Mouse (Mus musculus) kidney, embryonic 14.5 days (tissue): ENCODE data around the gene Elovl6. TPM values are rescaled to one million over a fixed set of nuclear protein-coding genes. Genes with fewer than 3 reads are reported as not detected.

Experiments
- ATAC-seq: fragments of 200-750 bp; cut with Nextera tagmentation; 2 replicates; pipeline ENCODE4 v1.8.0; 2017; ENCODE audit warnings: moderate number of reproducible peaks, mild to moderate bottlenecking, moderate TSS enrichment, moderate library complexity; ENCODE audit not compliant: low FRiP score, low TSS enrichment
- H3K27ac ChIP-seq: fragments of 300-500 bp; sonication (generic); 2 replicates; pipeline ENCODE4 v1.5.1; 2014; ENCODE audit warnings: low read depth, mild to moderate bottlenecking, low read length, moderate library complexity, mixed read lengths
- H3K27me3 ChIP-seq: fragments of 300-500 bp; sonication (generic); 2 replicates; pipeline ENCODE4 v1.6.1; 2014; ENCODE audit warnings: mild to moderate bottlenecking, low read length; ENCODE audit not compliant: control insufficient read depth, insufficient read depth
- H3K36me3 ChIP-seq: fragments of 300-500 bp; sonication (generic); 2 replicates; pipeline ENCODE4 v1.6.1; 2014; ENCODE audit warnings: low read length, mixed read lengths; ENCODE audit not compliant: control insufficient read depth, insufficient read depth
- H3K4me1 ChIP-seq: fragments of 300-500 bp; sonication (generic); 2 replicates; pipeline ENCODE4 v1.6.1; 2014; ENCODE audit warnings: low read length, mixed read lengths; ENCODE audit not compliant: control insufficient read depth, insufficient read depth
- H3K4me2 ChIP-seq: fragments of 300-500 bp; sonication (generic); replicated peaks from 2 replicates; pipeline ENCODE4 v1.6.1; 2014; ENCODE audit warnings: low read depth, mild to moderate bottlenecking, low read length
- H3K4me3 ChIP-seq: fragments of 300-500 bp; sonication (generic); 2 replicates; pipeline ENCODE4 v1.5.1; 2014; ENCODE audit warnings: mild to moderate bottlenecking, low read length
- H3K9ac ChIP-seq: fragments of 300-500 bp; sonication (generic); 2 replicates; pipeline ENCODE4 v1.6.1; 2014; ENCODE audit warnings: low read depth, mild to moderate bottlenecking, low read length, moderate library complexity
- H3K9me3 ChIP-seq: fragments of 300-500 bp; sonication (generic); 2 replicates; pipeline ENCODE4 v1.6.1; 2016; ENCODE audit warnings: low read length; ENCODE audit not compliant: control insufficient read depth
- WGBS: fragments of 180-500 bp; shearing (Covaris S2); extraction: QIAGEN DNeasy Blood & Tissue Kit; methylation state at CpG from one replicate; pipeline ENCODE4 v1.1.7; 2014; 5-methylcytosine and 5-hydroxymethylcytosine counted together
- polyA plus RNA-seq: library from polyadenylated mRNA; unstranded; fragments of >200 nt; fragmentation: Nextera tagmentation; extraction: Ambion mirVana; gene quantifications from 2 replicates; pipeline ENCODE4 v1.2.1, GENCODE M21; 2014

Elovl6 gene
- polyA plus RNA-seq, 1 experiment from 2014 or later = 50.4 TPM

DNA sequence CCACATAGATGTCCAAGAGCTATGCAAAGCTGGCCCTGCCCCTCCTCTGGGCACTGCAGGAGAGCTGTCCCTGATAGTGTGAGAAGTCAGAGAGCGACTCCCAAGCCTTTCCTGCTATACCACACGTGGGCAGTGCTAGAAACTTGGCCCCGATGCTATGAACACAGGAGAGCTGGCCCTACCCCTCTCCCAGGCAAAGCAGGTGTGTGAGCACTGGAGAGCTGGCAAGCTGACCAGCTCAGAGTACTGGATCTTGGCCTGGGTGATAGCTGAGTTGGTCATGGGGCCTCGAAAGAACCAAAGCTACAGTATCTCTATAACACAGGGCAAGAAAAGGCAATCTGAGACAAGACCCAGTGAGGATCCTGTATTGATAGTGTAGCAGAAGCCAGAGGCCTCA is 124.4 kb downstream of the Elovl6 start:
- Histone ChIP-seq H3K4me1 (no peaks in the 10 kb centered on the region), H3K9ac (no peak overlapping the region), H3K27me3 (no peaks in the 10 kb centered on the region), H3K9me3 (0 out of 2 replicates have a peak, but pooled peaks cover 2% of the 10 kb centered on the region), H3K27ac (no peak overlapping the region), H3K4me3 (no peak overlapping the region), H3K36me3 (no peaks in the 10 kb centered on the region), H3K4me2 (no peak overlapping the region)
- WGBS = 71% methylated on average over 4 of the region's 4 CpGs
- ATAC-seq = no peak

DNA sequence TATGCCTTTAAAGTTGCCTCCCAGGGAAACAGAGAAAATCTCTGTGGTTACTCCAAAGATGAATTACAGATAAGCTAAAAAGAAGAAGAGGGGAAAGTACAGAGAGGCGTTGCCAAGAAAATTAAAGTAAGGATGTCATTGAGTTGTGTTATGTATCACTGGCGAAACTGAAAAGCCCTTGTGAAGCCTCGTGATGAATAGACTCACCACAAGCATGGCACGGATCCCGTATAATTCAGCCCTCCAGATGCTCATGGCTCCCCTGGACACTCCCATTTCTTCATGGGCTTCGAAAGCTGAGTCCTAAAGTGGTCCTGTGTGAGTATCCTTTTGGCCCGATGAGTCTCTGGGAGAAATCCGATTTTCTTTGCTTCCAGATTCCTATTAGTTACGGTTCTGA is 125.1 kb downstream of the Elovl6 start:
- no peak overlapping the region for H3K4me2 ChIP-seq
- H3K4me1 ChIP-seq = no peaks in the 10 kb centered on the region
- no peaks in the 10 kb centered on the region for H3K36me3 ChIP-seq
- H3K9ac ChIP-seq = no peak overlapping the region
- WGBS = 92% methylated on average over 9 of the region's 9 CpGs
- ATAC-seq = no peak
- H3K4me3 ChIP-seq = no peak overlapping the region
- H3K27ac ChIP-seq = no peak overlapping the region
- no peaks in the 10 kb centered on the region for H3K27me3 ChIP-seq
- H3K9me3 ChIP-seq = 0 out of 2 replicates have a peak, but pooled peaks cover 2% of the 10 kb centered on the region

GRCm38 (mm10) chr3:129657775-129658174 is 125.6 kb downstream of the Elovl6 start:
- 84% methylated on average over 11 of the region's 11 CpGs for WGBS
- no peaks in the 10 kb centered on the region for H3K36me3 ChIP-seq
- H3K4me3 ChIP-seq = no peak overlapping the region
- no peak overlapping the region for H3K27ac ChIP-seq
- no peak for ATAC-seq
- no peak overlapping the region for H3K4me2 ChIP-seq
- no peaks in the 10 kb centered on the region for H3K4me1 ChIP-seq
- 0 out of 2 replicates have a peak, but pooled peaks cover 2% of the 10 kb centered on the region for H3K9me3 ChIP-seq
- no peaks in the 10 kb centered on the region for H3K27me3 ChIP-seq
- H3K9ac ChIP-seq = no peak overlapping the region

DNA sequence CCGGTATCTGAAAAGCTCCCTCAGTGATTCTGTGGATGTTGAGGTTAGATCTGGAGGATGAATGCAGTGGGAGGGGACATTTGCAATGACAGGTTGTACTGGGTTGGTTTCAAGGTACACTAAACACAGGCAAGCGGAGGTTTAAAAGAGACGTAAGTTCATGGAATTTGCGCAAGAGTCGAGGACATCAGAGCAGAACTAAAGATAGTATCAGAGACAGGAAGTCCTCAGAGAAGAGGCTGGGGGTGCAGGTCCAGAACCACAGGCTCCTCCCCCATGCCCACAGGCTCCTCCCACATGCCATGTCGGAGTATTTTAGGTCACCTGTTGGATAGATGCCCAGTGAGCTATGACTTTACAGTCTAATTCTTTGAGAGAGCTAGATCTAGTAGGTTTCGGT is 126.6 kb downstream of the Elovl6 start:
- Histone ChIP-seq H3K36me3 (no peaks in the 10 kb centered on the region), H3K27me3 (no peaks in the 10 kb centered on the region), H3K27ac (no peak overlapping the region), H3K4me1 (no peaks in the 10 kb centered on the region), H3K9me3 (0 out of 2 replicates have a peak, but pooled peaks cover 2% of the 10 kb centered on the region), H3K4me2 (no peak overlapping the region), H3K9ac (no peak overlapping the region), H3K4me3 (no peak overlapping the region)
- no peak for ATAC-seq
- 83% methylated on average over 7 of the region's 7 CpGs for WGBS

DNA sequence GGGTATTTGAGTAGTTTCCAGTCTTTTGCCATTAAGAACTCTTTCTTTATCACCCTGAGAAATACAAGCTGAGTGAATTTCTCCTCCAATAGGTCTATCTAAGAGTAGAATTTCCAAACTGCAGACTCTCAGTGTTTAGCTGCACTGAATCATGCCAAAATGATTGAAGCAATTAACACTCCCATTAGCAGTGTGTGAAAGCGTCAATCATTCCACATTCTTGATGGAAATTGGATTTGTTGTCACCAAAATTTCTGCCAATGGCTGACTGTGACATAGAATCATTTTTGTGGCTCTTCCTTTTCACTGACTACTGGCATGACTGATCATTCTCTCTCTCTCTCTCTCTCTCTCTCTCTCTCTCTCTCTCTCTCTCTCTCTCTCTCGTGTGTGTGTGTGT is 131.8 kb downstream of the Elovl6 start:
- Histone ChIP-seq H3K27me3 (no peaks in the 10 kb centered on the region), H3K27ac (no peak overlapping the region), H3K9me3 (no peaks in the 10 kb centered on the region), H3K36me3 (no peaks in the 10 kb centered on the region), H3K4me3 (no peak overlapping the region), H3K9ac (no peak overlapping the region), H3K4me2 (no peak overlapping the region), H3K4me1 (no peaks in the 10 kb centered on the region)
- 82% methylated on average over 2 of the region's 2 CpGs for WGBS
- no peak for ATAC-seq

GRCm38 (mm10) chr3:129675923-129676322 is 143.8 kb downstream of the Elovl6 start:
- Histone ChIP-seq H3K9ac (no peak overlapping the region), H3K27me3 (no peaks in the 10 kb centered on the region), H3K36me3 (no peaks in the 10 kb centered on the region; the same call in 1 of the 2 replicates), H3K4me1 (no peaks in the 10 kb centered on the region), H3K27ac (no peak overlapping the region), H3K4me3 (no peak overlapping the region), H3K9me3 (no peaks in the 10 kb centered on the region), H3K4me2 (no peak overlapping the region)
- ATAC-seq = no peak
- 97% methylated on average over 7 of the region's 7 CpGs for WGBS

- no peak overlapping the region for H3K4me3 ChIP-seq
- H3K9ac ChIP-seq = no peak overlapping the region
- H3K9me3 ChIP-seq = no peaks in the 10 kb centered on the region
- H3K4me1 ChIP-seq = no peaks in the 10 kb centered on the region
- ATAC-seq = no peak
- H3K4me2 ChIP-seq = no peak overlapping the region
- H3K27ac ChIP-seq = no peak overlapping the region
- H3K27me3 ChIP-seq = no peaks in the 10 kb centered on the region
- WGBS = 59% methylated on average over 5 of the region's 5 CpGs
- no peaks in the 10 kb centered on the region; the same call in 1 of the 2 replicates for H3K36me3 ChIP-seq
These were observed 148.1 kb downstream of the Elovl6 start for GRCm38 (mm10) chr3:129680258-129680657.

DNA sequence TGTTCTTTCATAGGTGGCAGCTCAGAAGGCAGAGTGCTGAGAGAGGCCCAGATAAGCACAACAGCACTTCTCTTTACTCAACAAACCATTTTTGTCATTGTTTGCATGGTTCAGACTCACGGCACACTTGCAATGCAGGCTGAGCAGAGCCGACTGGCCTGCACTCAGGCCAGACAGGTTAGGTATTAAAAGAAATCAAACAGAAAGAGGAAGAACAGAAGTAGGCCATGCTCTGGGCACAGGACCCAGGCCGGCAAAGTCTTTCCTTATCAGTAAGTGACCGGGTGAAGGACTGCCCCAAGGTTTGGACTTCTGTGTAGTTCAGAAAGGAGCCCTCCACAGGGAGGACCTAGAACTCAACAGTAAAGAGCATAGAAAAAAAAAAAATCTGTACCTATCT is 149.7 kb downstream of the Elovl6 start:
- H3K27ac ChIP-seq = no peak overlapping the region
- no peak overlapping the region for H3K4me3 ChIP-seq
- no peak for ATAC-seq
- H3K4me2 ChIP-seq = no peak overlapping the region
- 81% methylated on average over 4 of the region's 4 CpGs for WGBS
- no peak overlapping the region for H3K9ac ChIP-seq
- no peaks in the 10 kb centered on the region; the same call in 1 of the 2 replicates for H3K36me3 ChIP-seq
- H3K27me3 ChIP-seq = no peaks in the 10 kb centered on the region
- no peaks in the 10 kb centered on the region for H3K9me3 ChIP-seq
- H3K4me1 ChIP-seq = no peaks in the 10 kb centered on the region

DNA sequence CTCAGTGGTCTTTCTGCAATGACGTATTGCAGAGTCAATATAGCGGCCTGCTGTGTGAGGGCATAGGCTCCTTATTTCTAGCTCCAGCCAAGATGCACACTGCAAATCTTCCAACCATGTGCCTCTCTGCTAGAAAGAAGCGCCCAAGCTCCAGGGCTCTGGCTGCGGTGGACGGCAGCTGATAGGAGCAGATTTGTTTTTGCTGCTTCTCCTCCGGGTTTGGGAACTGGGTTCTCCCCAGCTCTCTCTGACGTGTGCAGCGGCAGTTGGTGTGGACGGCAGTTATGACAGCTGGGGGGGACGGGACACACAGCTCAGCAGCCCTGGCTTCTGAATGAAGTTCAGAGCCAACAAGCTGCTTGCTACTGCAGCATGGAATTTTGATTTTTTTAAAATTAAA is 150.2 kb downstream of the Elovl6 start:
- H3K9me3 ChIP-seq = no peaks in the 10 kb centered on the region
- H3K4me3 ChIP-seq = no peak overlapping the region
- H3K27ac ChIP-seq = no peak overlapping the region
- H3K36me3 ChIP-seq = no peaks in the 10 kb centered on the region; the same call in 1 of the 2 replicates
- no peaks in the 10 kb centered on the region for H3K4me1 ChIP-seq
- H3K4me2 ChIP-seq = no peak overlapping the region
- no peaks in the 10 kb centered on the region for H3K27me3 ChIP-seq
- WGBS = 69% methylated on average over 10 of the region's 10 CpGs
- no peak overlapping the region for H3K9ac ChIP-seq
- no peak for ATAC-seq
